Mouse (Mus musculus) midbrain, embryonic 16.5 days (tissue): Measurements from ENCODE around the gene Pgp. TPM values are rescaled to one million over a fixed set of nuclear protein-coding genes. Genes with fewer than 3 reads are reported as not detected.

Source experiments
- ATAC-seq: fragments of 200-750 bp; cut with Nextera tagmentation; 2 replicates; pipeline ENCODE4 v1.8.0; 2017; ENCODE audit warnings: moderate TSS enrichment
- H3K27ac ChIP-seq: fragments of 300-500 bp; sonication (generic); 2 replicates; pipeline ENCODE4 v1.5.1; 2014; ENCODE audit warnings: mild to moderate bottlenecking, low read length, mixed read lengths
- H3K27me3 ChIP-seq: fragments of 300-500 bp; sonication (generic); 2 replicates; pipeline ENCODE4 v1.6.1; 2014; ENCODE audit warnings: low read depth, low read length, mixed read lengths; ENCODE audit not compliant: control insufficient read depth, insufficient read depth
- H3K36me3 ChIP-seq: fragments of 300-500 bp; sonication (generic); 2 replicates; pipeline ENCODE4 v1.6.1; 2014; ENCODE audit warnings: mild to moderate bottlenecking, low read length, moderate library complexity, mixed read lengths; ENCODE audit not compliant: control insufficient read depth, insufficient read depth
- H3K4me1 ChIP-seq: fragments of 300-500 bp; sonication (generic); 2 replicates; pipeline ENCODE4 v1.6.1; 2014; ENCODE audit warnings: mild to moderate bottlenecking, low read length, mixed read lengths; ENCODE audit not compliant: control insufficient read depth, insufficient read depth
- H3K4me2 ChIP-seq: fragments of 300-500 bp; sonication (generic); 2 replicates; pipeline ENCODE4 v1.6.1; 2014; ENCODE audit warnings: mild to moderate bottlenecking, low read length, mixed read lengths
- H3K4me3 ChIP-seq: fragments of 300-500 bp; sonication (generic); 2 replicates; pipeline ENCODE4 v1.5.1; 2014; ENCODE audit warnings: low read depth, mild to moderate bottlenecking, low read length, moderate library complexity, mixed read lengths
- H3K9ac ChIP-seq: fragments of 300-500 bp; sonication (generic); 2 replicates; pipeline ENCODE4 v1.6.1; 2014; ENCODE audit warnings: low read depth, low read length, mixed read lengths
- H3K9me3 ChIP-seq: fragments of 300-500 bp; sonication (generic); replicated peaks from 2 replicates; pipeline ENCODE4 v1.6.1; 2014; ENCODE audit warnings: mild to moderate bottlenecking, low read length, mixed read lengths; ENCODE audit not compliant: control insufficient read depth, poor library complexity, severe bottlenecking
- WGBS: fragments of 180-500 bp; shearing (Covaris S2); extraction: QIAGEN DNeasy Blood & Tissue Kit; methylation state at CpG from one replicate; pipeline ENCODE4 v1.1.7; 2014; 5-methylcytosine and 5-hydroxymethylcytosine counted together
- polyA plus RNA-seq: library from polyadenylated mRNA; unstranded; fragments of >200 nt; fragmentation: Nextera tagmentation; extraction: Ambion mirVana; gene quantifications from 2 replicates; pipeline ENCODE4 v1.2.1, GENCODE M21; 2015

Gene Pgp
- polyA plus RNA-seq, 1 experiment from 2014 or later, result 70.2 TPM

- peak overlapping the region; percentile 86 for H3K27ac ChIP-seq
- H3K4me3 ChIP-seq, result peak overlapping the region; percentile 92
- H3K4me1 ChIP-seq, result peaks cover 22% of the 10 kb centered on the region
- H3K4me2 ChIP-seq, result peak overlapping the region; percentile 66
- WGBS, result 18% methylated on average over 7 of the region's 7 CpGs
- H3K9ac ChIP-seq, result peak overlapping the region; percentile 59
- H3K36me3 ChIP-seq, result peaks cover under 1% of the 10 kb centered on the region; the same call in 1 of the 2 replicates
- no peaks in the 10 kb centered on the region for H3K9me3 ChIP-seq
- H3K27me3 ChIP-seq, result no peaks in the 10 kb centered on the region
- ATAC-seq, result no peak
Observed at GRCm38 (mm10) chr17:24469336-24469909, 769 bp upstream of the Pgp start.

- Histone ChIP-seq H3K36me3 (peaks cover 10% of the 10 kb centered on the region), H3K27ac (peak overlapping the region; percentile 86), H3K9me3 (no peaks in the 10 kb centered on the region), H3K4me1 (peaks cover 22% of the 10 kb centered on the region), H3K9ac (peak overlapping the region; percentile 92), H3K4me2 (peak overlapping the region; percentile 99), H3K27me3 (no peaks in the 10 kb centered on the region), H3K4me3 (peak overlapping the region; percentile 92)
- WGBS, result under 1% methylated on average over 68 of the region's 68 CpGs
- peak; percentile 21 for ATAC-seq
Observed at GRCm38 (mm10) chr17:24470701-24471527, 722 bp downstream of the Pgp start.

- peaks cover 23% of the 10 kb centered on the region for H3K4me1 ChIP-seq
- H3K27me3 ChIP-seq, result no peaks in the 10 kb centered on the region
- H3K27ac ChIP-seq, result no peak overlapping the region
- no peak overlapping the region for H3K9ac ChIP-seq
- peak overlapping the region; percentile 99; the same call in 1 of the 2 replicates for H3K4me2 ChIP-seq
- no peaks in the 10 kb centered on the region for H3K9me3 ChIP-seq
- ATAC-seq, result no peak
- 88% methylated on average over 4 of the region's 4 CpGs for WGBS
- H3K36me3 ChIP-seq, result peaks cover 22% of the 10 kb centered on the region
- no peak overlapping the region for H3K4me3 ChIP-seq
Observed at GRCm38 (mm10) chr17:24472512-24472911, 2.3 kb downstream of the Pgp start.

GRCm38 (mm10) chr17:24473612-24474275, 3.6 kb downstream of the Pgp start, which contains the start of gene Bricd5:
TSS of gene Bricd5 (plus strand) at chr17:24473884.
- no peaks in the 10 kb centered on the region for H3K27me3 ChIP-seq
- no peak within 1 kb of the TSS for H3K9ac ChIP-seq
- no peak within 1 kb of the TSS for H3K27ac ChIP-seq
- 80% methylated on average over 6 of the region's 6 CpGs for WGBS
- no peaks in the 10 kb centered on the region for H3K9me3 ChIP-seq
- no peak for ATAC-seq
- H3K4me1 ChIP-seq, result peaks cover 32% of the 10 kb centered on the region
- H3K4me3 ChIP-seq, result no peak within 1 kb of the TSS
- H3K4me2 ChIP-seq, result peak within 1 kb of the TSS; percentile 99; the same call in 1 of the 2 replicates
- H3K36me3 ChIP-seq, result peaks cover 22% of the 10 kb centered on the region

- no peak overlapping the region for H3K9ac ChIP-seq
- H3K4me1 ChIP-seq, result peaks cover 32% of the 10 kb centered on the region
- H3K9me3 ChIP-seq, result no peaks in the 10 kb centered on the region
- peaks cover 22% of the 10 kb centered on the region for H3K36me3 ChIP-seq
- no peak overlapping the region for H3K4me2 ChIP-seq
- 89% methylated on average over 5 of the region's 5 CpGs for WGBS
- ATAC-seq, result no peak
- H3K4me3 ChIP-seq, result no peak overlapping the region
- H3K27me3 ChIP-seq, result no peaks in the 10 kb centered on the region
- H3K27ac ChIP-seq, result no peak overlapping the region
Observed at GRCm38 (mm10) chr17:24474557-24474956, 4.4 kb downstream of the Pgp start.

- H3K4me1 ChIP-seq, result peaks cover 32% of the 10 kb centered on the region
Observed at GRCm38 (mm10) chr17:24475586-24475985, 5.4 kb downstream of the Pgp start.

GRCm38 (mm10) chr17:24476022-24476776, 6.0 kb downstream of the Pgp start:
- no peak overlapping the region for H3K4me2 ChIP-seq
- no peak overlapping the region for H3K9ac ChIP-seq
- H3K36me3 ChIP-seq, result peaks cover 22% of the 10 kb centered on the region
- H3K4me1 ChIP-seq, result peaks cover 28% of the 10 kb centered on the region
- 90% methylated on average over 10 of the region's 10 CpGs for WGBS
- no peak overlapping the region for H3K27ac ChIP-seq
- no peaks in the 10 kb centered on the region for H3K9me3 ChIP-seq
- no peak overlapping the region for H3K4me3 ChIP-seq
- no peak for ATAC-seq
- H3K27me3 ChIP-seq, result no peaks in the 10 kb centered on the region

More at GRCm38 (mm10) chr17:24475586-24475985, 5.4 kb downstream of the Pgp start:
- peaks cover 22% of the 10 kb centered on the region for H3K36me3 ChIP-seq
- ATAC-seq, result no peak
- no peaks in the 10 kb centered on the region for H3K9me3 ChIP-seq
- WGBS, result 94% methylated on average over 6 of the region's 6 CpGs
- no peaks in the 10 kb centered on the region for H3K27me3 ChIP-seq
- H3K4me3 ChIP-seq, result no peak overlapping the region
- H3K27ac ChIP-seq, result no peak overlapping the region
- no peak overlapping the region for H3K4me2 ChIP-seq
- H3K9ac ChIP-seq, result no peak overlapping the region

GRCm38 (mm10) chr17:24477053-24477984, 7.1 kb downstream of the Pgp start:
- H3K9ac ChIP-seq, result peak overlapping the region; percentile 90; the same call in 1 of the 2 replicates
- no peaks in the 10 kb centered on the region for H3K9me3 ChIP-seq
- no peak overlapping the region for H3K27ac ChIP-seq
- peak overlapping the region; percentile 73; the same call in 1 of the 2 replicates for H3K4me2 ChIP-seq
- ATAC-seq, result no peak
- 91% methylated on average over 20 of the region's 20 CpGs for WGBS
- no peaks in the 10 kb centered on the region for H3K27me3 ChIP-seq
- H3K36me3 ChIP-seq, result peaks cover 22% of the 10 kb centered on the region
- H3K4me1 ChIP-seq, result peaks cover 17% of the 10 kb centered on the region
- no peak overlapping the region for H3K4me3 ChIP-seq
